Mouse (Mus musculus): ENCODE results near the gene Tead1. TPM values are rescaled to one million over a fixed set of nuclear protein-coding genes. Genes with fewer than 3 reads are reported as not detected.

Tead1 gene
- not detected in 2 replicates for total RNA-seq (2014; fragmentation: Nextera tagmentation)
- total RNA-seq (2017), result 2.5 TPM in 1 of 2 replicates, not detected in the other

DNA sequence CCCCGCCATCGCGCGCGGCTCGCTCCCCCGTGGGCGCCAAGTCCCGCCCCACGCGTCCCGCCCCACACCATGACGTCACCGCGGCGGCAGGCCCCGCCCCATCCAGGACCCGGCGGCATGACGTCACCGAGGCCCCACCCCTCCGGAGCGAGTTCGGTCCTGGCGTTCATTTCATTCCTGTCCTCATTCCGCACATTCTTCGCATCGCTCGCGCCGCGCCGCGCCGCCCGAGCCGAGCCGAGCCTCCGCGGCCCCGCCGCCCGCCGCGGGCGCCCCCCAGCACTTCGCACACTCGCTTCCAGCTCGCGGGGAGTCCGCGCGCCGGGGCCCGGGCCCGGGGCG is at the start of gene Tead1:
Gene Tead1, plus strand, starts transcription at position 148 of the 342 bp plus-strand sequence.
- ATAC-seq (replicated peaks; ENCODE audit: low FRiP score, low TSS enrichment, poor library complexity, severe bottlenecking), result peak; percentile 55; the same call in 1 of the 2 replicates

DNA sequence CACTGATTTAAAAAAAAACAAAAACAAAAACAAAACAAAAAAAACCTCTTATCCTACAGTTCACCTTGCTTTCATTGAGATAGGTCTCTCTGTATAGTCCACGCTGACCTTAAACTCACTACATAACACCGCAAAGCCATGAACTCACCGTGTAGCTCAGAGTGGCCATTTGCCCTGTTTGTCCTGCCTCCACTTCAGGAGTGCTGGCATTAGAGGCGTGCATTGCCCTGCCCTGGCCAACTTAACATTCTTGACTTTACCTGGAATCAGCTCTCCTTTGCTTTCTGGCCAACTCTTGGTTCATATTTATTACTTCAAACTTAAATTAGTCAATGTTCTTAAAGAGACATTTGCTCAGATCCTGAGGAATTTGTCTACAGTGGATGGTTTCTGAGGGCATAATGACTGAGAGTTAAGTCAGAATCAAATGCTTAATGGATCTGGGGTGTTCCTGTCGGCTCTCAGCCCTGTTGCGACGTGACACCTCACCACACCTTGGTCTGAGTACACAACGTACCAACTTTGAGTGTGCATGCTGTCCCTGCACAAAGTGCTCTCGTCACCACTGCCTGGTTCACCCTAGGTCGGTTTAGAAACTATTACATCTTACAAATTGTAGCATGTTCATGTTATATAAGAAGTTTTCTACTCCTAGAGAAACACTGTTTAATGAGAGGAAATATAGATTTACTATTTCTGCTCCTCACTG is 44.5 kb upstream of the Tead1 start:
- ATAC-seq (replicated peaks; ENCODE audit: low FRiP score, low TSS enrichment, poor library complexity, severe bottlenecking), result no peak

GRCm38 (mm10) chr7:112635936-112636335 is 43.2 kb upstream of the Tead1 start:
- ATAC-seq (replicated peaks; ENCODE audit: low FRiP score, low TSS enrichment, poor library complexity, severe bottlenecking), result no peak

GRCm38 (mm10) chr7:112643866-112644543 is 35.1 kb upstream of the Tead1 start:
- no peak for ATAC-seq (replicated peaks; ENCODE audit: low FRiP score, low TSS enrichment, poor library complexity, severe bottlenecking)

DNA sequence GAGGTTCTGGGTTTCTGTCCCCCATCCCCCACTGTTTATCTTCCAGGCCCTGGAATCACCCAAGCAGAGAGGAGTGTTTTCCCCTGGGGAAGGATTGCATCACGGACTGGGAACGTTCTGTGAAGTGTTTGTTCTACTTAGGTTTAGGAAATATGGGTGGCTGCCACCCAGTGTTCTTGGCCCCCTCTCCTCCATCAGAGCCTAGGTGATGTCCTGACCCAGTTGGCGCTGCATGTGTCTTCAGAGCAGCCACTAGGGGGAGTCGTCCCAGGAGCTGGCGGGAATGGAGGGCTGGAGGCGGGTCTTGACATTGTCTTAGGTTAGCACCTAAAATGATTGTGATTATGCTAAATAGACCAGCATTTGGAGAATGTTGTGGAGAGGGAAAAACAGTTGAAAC is 34.4 kb upstream of the Tead1 start:
- no peak for ATAC-seq (replicated peaks; ENCODE audit: low FRiP score, low TSS enrichment, poor library complexity, severe bottlenecking)

DNA sequence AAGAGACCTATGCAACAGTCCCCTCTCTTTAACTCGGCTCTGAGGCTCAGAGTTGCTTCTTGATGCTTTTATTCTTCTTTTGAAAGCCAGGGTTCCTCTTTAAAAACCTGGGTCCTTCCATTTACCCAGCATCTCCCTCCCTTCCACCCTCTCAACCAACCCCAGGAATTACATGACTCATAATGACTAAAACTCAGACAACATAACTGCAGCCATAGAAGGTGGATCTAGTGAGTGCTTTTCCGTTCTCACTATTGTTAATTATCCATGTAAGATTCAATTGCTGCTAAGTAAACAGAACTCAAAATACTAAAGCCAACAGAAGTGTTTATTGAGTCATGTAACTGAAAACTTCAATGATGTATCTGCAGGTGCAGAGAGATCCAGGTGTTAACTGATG is 33.4 kb upstream of the Tead1 start:
- no peak for ATAC-seq (replicated peaks; ENCODE audit: low FRiP score, low TSS enrichment, poor library complexity, severe bottlenecking)

GRCm38 (mm10) chr7:112647417-112647816 is 31.7 kb upstream of the Tead1 start:
- no peak for ATAC-seq (replicated peaks; ENCODE audit: low FRiP score, low TSS enrichment, poor library complexity, severe bottlenecking)

GRCm38 (mm10) chr7:112656141-112656662 is 22.9 kb upstream of the Tead1 start:
- no peak for ATAC-seq (replicated peaks; ENCODE audit: low FRiP score, low TSS enrichment, poor library complexity, severe bottlenecking)

DNA sequence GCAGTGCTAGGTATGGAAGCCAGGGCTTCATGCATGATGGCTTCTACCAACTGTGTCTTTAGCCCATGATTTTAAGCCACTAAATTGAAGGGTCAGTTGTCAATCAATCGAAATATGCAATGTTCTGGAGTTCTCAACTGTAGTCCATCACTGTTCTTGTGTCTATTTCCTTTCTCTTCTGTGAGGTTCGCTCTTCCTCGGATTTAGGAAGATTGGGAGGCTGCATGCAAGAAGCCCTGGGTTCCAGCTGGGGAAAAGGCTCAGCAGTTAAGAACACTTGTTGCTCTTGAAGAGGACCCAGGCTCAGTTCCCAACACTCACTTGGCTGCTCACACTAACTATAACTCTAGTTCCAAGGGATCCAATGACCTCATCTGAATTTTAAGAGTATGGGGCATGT is 20.2 kb upstream of the Tead1 start:
- ATAC-seq (replicated peaks; ENCODE audit: low FRiP score, low TSS enrichment, poor library complexity, severe bottlenecking), result no peak

DNA sequence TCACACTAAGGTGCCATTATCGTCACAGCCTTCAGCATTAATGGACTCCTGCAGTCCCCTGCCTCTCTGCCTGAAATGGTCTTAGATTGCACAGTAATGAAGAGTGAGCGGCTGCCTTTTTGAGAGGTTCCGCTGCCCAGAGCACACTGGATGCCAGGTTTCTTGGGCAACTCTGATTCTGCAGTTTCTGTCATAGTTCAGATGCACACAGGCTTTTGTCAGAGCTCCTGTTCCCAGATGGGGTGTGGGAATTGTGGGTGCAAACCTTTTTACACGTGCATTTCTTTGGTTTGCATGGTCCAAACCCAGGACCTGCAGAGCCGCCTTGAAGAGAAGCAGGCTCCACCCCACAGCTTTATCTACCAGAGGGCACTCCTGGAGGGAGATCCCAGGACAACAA is 19.3 kb upstream of the Tead1 start:
- ATAC-seq (replicated peaks; ENCODE audit: low FRiP score, low TSS enrichment, poor library complexity, severe bottlenecking), result no peak

DNA sequence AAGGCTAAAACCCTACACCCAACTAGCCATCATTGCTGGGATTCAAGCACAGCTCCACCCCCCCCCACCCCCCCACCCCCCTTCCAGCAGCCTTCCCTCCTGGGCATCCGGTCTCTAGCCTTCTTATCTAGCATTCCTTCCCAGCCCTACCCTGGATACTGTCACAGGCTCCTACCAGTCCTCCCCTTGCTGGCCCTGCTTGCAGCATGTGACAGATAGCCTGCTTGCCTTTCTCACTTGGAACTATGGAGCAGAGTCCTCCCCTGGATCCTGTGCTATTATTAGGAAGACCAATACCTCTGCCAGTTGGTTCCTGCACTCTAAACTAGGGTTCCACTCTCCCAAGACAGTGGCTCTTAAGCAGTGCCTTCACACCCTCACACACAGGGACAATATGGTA is 18.8 kb upstream of the Tead1 start:
- no peak for ATAC-seq (replicated peaks; ENCODE audit: low FRiP score, low TSS enrichment, poor library complexity, severe bottlenecking)

GRCm38 (mm10) chr7:112662398-112663313 is 16.5 kb upstream of the Tead1 start:
- no peak for ATAC-seq (replicated peaks; ENCODE audit: low FRiP score, low TSS enrichment, poor library complexity, severe bottlenecking)

DNA sequence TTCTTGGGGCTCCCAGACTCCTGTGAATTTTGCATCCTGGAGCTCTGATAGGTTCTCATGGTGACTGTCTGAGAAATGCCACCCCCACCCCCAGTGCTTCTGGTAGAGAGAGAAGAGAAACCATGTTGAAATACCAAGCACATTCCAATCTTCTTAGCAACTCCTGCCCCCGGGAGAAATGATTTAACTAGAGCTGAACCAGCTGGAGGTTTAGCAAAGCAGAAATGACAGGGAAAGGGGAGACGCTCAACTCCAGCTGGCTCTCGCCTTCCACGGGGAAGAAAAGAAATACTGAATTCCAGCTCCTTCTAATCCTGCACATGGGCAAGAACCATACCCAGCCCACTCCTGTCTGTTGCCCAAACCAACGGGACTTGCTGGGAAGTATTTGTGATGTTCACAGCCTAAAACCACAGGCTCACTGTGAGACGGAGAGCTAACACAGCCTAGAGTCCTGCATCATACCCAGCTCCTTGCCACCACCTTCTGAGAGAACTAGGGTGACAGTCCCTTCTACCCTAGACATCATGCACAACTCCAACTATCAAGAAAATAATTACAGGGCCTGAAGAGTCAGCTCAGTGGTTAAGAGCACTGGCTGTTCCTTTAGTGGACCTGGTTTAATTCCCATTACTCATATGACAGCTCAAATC is 15.7 kb upstream of the Tead1 start:
- ATAC-seq (replicated peaks; ENCODE audit: low FRiP score, low TSS enrichment, poor library complexity, severe bottlenecking), result no peak

GRCm38 (mm10) chr7:112669993-112670392 is 9.1 kb upstream of the Tead1 start:
- no peak for ATAC-seq (replicated peaks; ENCODE audit: low FRiP score, low TSS enrichment, poor library complexity, severe bottlenecking)

GRCm38 (mm10) chr7:112678418-112679170 is 524 bp upstream of the Tead1 start:
- no peak for ATAC-seq (replicated peaks; ENCODE audit: low FRiP score, low TSS enrichment, poor library complexity, severe bottlenecking)

DNA sequence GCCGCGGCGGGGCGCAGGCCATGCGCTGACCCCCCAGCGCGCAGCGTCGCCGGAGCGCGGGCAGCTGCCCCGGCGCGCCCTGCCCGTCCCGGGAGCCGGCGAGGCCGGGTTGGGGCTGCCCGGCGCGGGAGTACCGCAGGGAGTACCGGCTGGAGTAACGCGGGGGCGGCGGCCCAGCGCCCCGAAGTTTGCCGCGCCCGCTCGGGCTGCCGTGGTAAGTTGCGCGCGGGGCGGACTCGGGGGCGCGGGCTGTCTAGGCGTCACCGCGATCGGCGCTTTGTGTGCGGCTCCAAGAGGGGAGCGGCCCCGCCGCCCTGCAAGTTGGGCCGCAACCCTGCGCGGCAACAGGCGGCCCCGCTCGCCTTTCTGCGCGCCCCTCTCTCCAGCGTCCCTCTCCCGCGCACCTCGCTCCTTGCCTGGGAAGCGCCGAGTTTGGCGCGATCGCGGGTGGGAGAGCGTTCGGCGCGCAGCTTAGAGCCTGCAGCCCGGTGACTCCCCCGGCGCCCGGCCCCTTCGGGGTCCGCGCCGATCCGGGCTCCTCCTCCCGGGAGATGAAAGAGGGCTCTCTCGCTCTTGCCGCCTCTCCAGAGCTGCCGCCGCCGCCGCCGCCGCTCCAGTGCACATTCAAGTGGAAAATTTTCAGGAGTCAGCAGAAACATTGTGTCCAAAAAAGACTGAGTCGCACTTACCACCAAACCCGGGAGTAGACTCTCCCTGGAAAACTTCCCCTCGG is 561 bp downstream of the Tead1 start:
- ATAC-seq (replicated peaks; ENCODE audit: low FRiP score, low TSS enrichment, poor library complexity, severe bottlenecking), result no peak

- no peak for ATAC-seq (replicated peaks; ENCODE audit: low FRiP score, low TSS enrichment, poor library complexity, severe bottlenecking)
Measured at GRCm38 (mm10) chr7:112680498-112681251, 1.6 kb downstream of the Tead1 start.

All from megakaryocyte-erythroid progenitor cell, adult 5-6 weeks (primary cell).